ENCODE assay signal across 8 mouse cellular contexts in genomic region chr5:122145381-122146055, GRCm38 (mm10). TPM values are rescaled to one million over a fixed set of nuclear protein-coding genes. Genes with fewer than 3 reads are reported as not detected.
A peak's percentile ranks its signal among the peaks of the same experiment; 100 is the strongest.
DNase-seq lines count a peak whose midpoint lies in the region; ATAC-seq and TF ChIP-seq lines count a peak whose summit lies in the region.

No protein-coding gene starts in this region.

- H3K27ac ChIP-seq in ES-Bruce4 (ENCODE audit: insufficient read depth, low read length) = peak overlapping the region; percentile 80
- peak overlapping the region; percentile 96 for H3K27ac ChIP-seq in lung, embryonic 15.5 days
- H3K27ac ChIP-seq in midbrain, embryonic 11.5 days (ENCODE audit: low read depth, low read length) = no peak overlapping the region

- H3K9me3 ChIP-seq in ES-Bruce4 (replicated peaks; ENCODE audit: control insufficient read depth, insufficient read depth, low read length, poor library complexity, severe bottlenecking) = no peaks in the 10 kb centered on the region
- H3K9me3 ChIP-seq in lung, embryonic 15.5 days = no peaks in the 10 kb centered on the region
- H3K9me3 ChIP-seq in midbrain, embryonic 11.5 days (ENCODE audit: control insufficient read depth, low read length) = no peaks in the 10 kb centered on the region

- no peak for TF ChIP-seq EP300 in ES-Bruce4 (IDR thresholded peaks at IDR 0.05; ENCODE audit: insufficient read depth, low read depth, low read length)

- peak overlapping the region; percentile 53 for H3K4me2 ChIP-seq in lung, embryonic 15.5 days
- H3K4me2 ChIP-seq in midbrain, embryonic 11.5 days = no peak overlapping the region

- peak overlapping the region; percentile 71 for H3K9ac ChIP-seq in ES-Bruce4 (ENCODE audit: low read depth, poor library complexity, severe bottlenecking)
- H3K9ac ChIP-seq in lung, embryonic 15.5 days = peak overlapping the region; percentile 36; the same call in 1 of the 2 replicates
- H3K9ac ChIP-seq in midbrain, embryonic 11.5 days (ENCODE audit: low read length) = no peak overlapping the region

- H3K36me3 ChIP-seq in ES-Bruce4 (ENCODE audit: control insufficient read depth, insufficient read depth, low read length, poor library complexity, severe bottlenecking) = no peaks in the 10 kb centered on the region
- H3K36me3 ChIP-seq in lung, embryonic 15.5 days = no peaks in the 10 kb centered on the region
- no peaks in the 10 kb centered on the region for H3K36me3 ChIP-seq in splenic B cell, adult 2 months (ENCODE audit: control insufficient read depth, insufficient read depth, low read length, poor library complexity, severe bottlenecking)
- H3K36me3 ChIP-seq in midbrain, embryonic 11.5 days (ENCODE audit: control insufficient read depth, insufficient read depth, low read length) = no peaks in the 10 kb centered on the region

- peak; percentile 58; the same call in 1 of the 2 replicates for ATAC-seq in lung, embryonic 15.5 days (ENCODE audit: borderline replicate concordance, extremely low read depth, low FRiP score, low TSS enrichment)
- ATAC-seq in midbrain, embryonic 11.5 days (ENCODE audit: low FRiP score) = no peak

- DNase-seq in adrenal gland, adult 2 months = peak; percentile 68
- no peak for DNase-seq in adrenal gland, postnatal 4 days (ENCODE audit: low spot score in 2 of 2)
- DNase-seq in fibroblast of lung, adult 2 months (ENCODE audit: low read depth) = peak; percentile 63
- peak; percentile 98 for DNase-seq in induced T-regulatory cell, adult 2 months (ENCODE audit: low read depth)
- peak; percentile 85 for DNase-seq in splenic B cell, adult 2 months (ENCODE audit: low read depth, low spot score)
- no peak for DNase-seq in midbrain, embryonic 11.5 days (ENCODE audit: low spot score, missing footprints)

- H3K4me1 ChIP-seq in ES-Bruce4 (ENCODE audit: control insufficient read depth, insufficient read depth, low read length) = no peaks in the 10 kb centered on the region
- peaks cover 35% of the 10 kb centered on the region for H3K4me1 ChIP-seq in lung, embryonic 15.5 days
- H3K4me1 ChIP-seq in midbrain, embryonic 11.5 days (ENCODE audit: control insufficient read depth, insufficient read depth, low read length) = no peaks in the 10 kb centered on the region

- WGBS in lung, embryonic 15.5 days = 32% methylated on average over 15 of the region's 15 CpGs
- 69% methylated on average over 15 of the region's 15 CpGs for WGBS in midbrain, embryonic 11.5 days

- no peaks in the 10 kb centered on the region for H3K27me3 ChIP-seq in ES-Bruce4 (ENCODE audit: control insufficient read depth, insufficient read depth, low read length, poor library complexity, severe bottlenecking)
- H3K27me3 ChIP-seq in lung, embryonic 15.5 days = no peaks in the 10 kb centered on the region
- H3K27me3 ChIP-seq in splenic B cell, adult 2 months (ENCODE audit: control insufficient read depth, insufficient read depth, low read length, poor library complexity, severe bottlenecking) = no peaks in the 10 kb centered on the region
- no peaks in the 10 kb centered on the region for H3K27me3 ChIP-seq in midbrain, embryonic 11.5 days (ENCODE audit: control insufficient read depth, insufficient read depth, low read length)

- TF ChIP-seq POLR2A in ES-Bruce4 (IDR thresholded peaks at IDR 0.05; ENCODE audit: insufficient read depth, low read length) = peak; percentile 21

- TF ChIP-seq CTCF in ES-Bruce4 (IDR thresholded peaks at IDR 0.05; ENCODE audit: low read depth, low read length) = no peak

- peak overlapping the region; percentile 70 for H3K4me3 ChIP-seq in ES-Bruce4 (ENCODE audit: low read depth, low read length)
- peak overlapping the region; percentile 27 for H3K4me3 ChIP-seq in lung, embryonic 15.5 days
- no peak overlapping the region for H3K4me3 ChIP-seq in midbrain, embryonic 11.5 days (ENCODE audit: low read depth, low read length)

RNA-seq across cellular contexts. Expression of gene Ccdc63, which starts 4.9 kb away (rescaled TPM):
- not detected for total RNA-seq in adrenal gland, adult 2 months (2021)
- not detected in 2 replicates for polyA plus RNA-seq in adrenal gland, adult 2 months (2012; rRNA removed)
- total RNA-seq in adrenal gland, postnatal 4 days (2021) = under 1 TPM; 0.20 to 0.28 TPM
- polyA plus RNA-seq in ES-Bruce4 (2011; ENCODE audit: insufficient read depth, insufficient read length, low read depth, missing spikeins) = 2.4 and 3.0 TPM in 2 replicates
- polyA plus RNA-seq in lung, embryonic 15.5 days (2015; fragmentation: Nextera tagmentation; extraction: Ambion mirVana) = not detected in 2 replicates
- 0.03 TPM in 1 of 2 replicates, not detected in the other for polyA plus RNA-seq in midbrain, embryonic 11.5 days (2014; fragmentation: Nextera tagmentation; extraction: Ambion mirVana)

RNA-seq across cellular contexts. Expression of gene Ppp1cc, which starts 12.6 kb away (rescaled TPM):
- 100 to 1,000 TPM; 181 to 207 TPM for total RNA-seq in adrenal gland, adult 2 months (2021)
- 36.4 and 36.6 TPM in 2 replicates for polyA plus RNA-seq in adrenal gland, adult 2 months (2012; rRNA removed)
- 100 to 1,000 TPM; 211 to 221 TPM for total RNA-seq in adrenal gland, postnatal 4 days (2021)
- 437 and 458 TPM in 2 replicates for polyA plus RNA-seq in ES-Bruce4 (2011; ENCODE audit: insufficient read depth, insufficient read length, low read depth, missing spikeins)
- 263 and 264 TPM in 2 replicates for polyA plus RNA-seq in lung, embryonic 15.5 days (2015; fragmentation: Nextera tagmentation; extraction: Ambion mirVana)
- 311 and 338 TPM in 2 replicates for polyA plus RNA-seq in midbrain, embryonic 11.5 days (2014; fragmentation: Nextera tagmentation; extraction: Ambion mirVana)

RNA-seq across cellular contexts. Expression of gene Myl2, which starts 44.8 kb away (rescaled TPM):
- total RNA-seq in adrenal gland, adult 2 months (2021) = not detected
- polyA plus RNA-seq in adrenal gland, adult 2 months (2012; rRNA removed) = not detected in 2 replicates
- total RNA-seq in adrenal gland, postnatal 4 days (2021) = 10 to 100 TPM in 1 of 2 experiments, 1 to 10 TPM in 1; 4.8 to 30.3 TPM
- polyA plus RNA-seq in ES-Bruce4 (2011; ENCODE audit: insufficient read depth, insufficient read length, low read depth, missing spikeins) = not detected in 2 replicates
- polyA plus RNA-seq in lung, embryonic 15.5 days (2015; fragmentation: Nextera tagmentation; extraction: Ambion mirVana) = 30.4 and 142 TPM in 2 replicates
- polyA plus RNA-seq in midbrain, embryonic 11.5 days (2014; fragmentation: Nextera tagmentation; extraction: Ambion mirVana) = 0.29 TPM in 1 of 2 replicates, not detected in the other

Comparison
In these comparisons a context has a peak if more than half of its experiments do, and no peak if none do; other contexts are left out.
1. DNase-seq: peak in adrenal gland, adult 2 months (single experiment), fibroblast of lung, adult 2 months (single experiment), induced T-regulatory cell, adult 2 months (single experiment) and splenic B cell, adult 2 months (single experiment); none in adrenal gland, postnatal 4 days (0 of 2) and midbrain, embryonic 11.5 days (single experiment).
2. RNA of gene Myl2, which starts 44.8 kb away (polyA plus RNA-seq): 30.4 to 142 TPM in lung, embryonic 15.5 days; 0.29 TPM in midbrain, embryonic 11.5 days, not detected in adrenal gland, adult 2 months and not detected in ES-Bruce4; every median in the first group is over 10 times any median in the second.